Mouse (Mus musculus): Measurements from ENCODE around the gene 2010111I01Rik. TPM values are rescaled to one million over a fixed set of nuclear protein-coding genes. Genes with fewer than 3 reads are reported as not detected.

2010111I01Rik gene
- polyA plus RNA-seq, 1 experiment = 47.5 TPM

DNA sequence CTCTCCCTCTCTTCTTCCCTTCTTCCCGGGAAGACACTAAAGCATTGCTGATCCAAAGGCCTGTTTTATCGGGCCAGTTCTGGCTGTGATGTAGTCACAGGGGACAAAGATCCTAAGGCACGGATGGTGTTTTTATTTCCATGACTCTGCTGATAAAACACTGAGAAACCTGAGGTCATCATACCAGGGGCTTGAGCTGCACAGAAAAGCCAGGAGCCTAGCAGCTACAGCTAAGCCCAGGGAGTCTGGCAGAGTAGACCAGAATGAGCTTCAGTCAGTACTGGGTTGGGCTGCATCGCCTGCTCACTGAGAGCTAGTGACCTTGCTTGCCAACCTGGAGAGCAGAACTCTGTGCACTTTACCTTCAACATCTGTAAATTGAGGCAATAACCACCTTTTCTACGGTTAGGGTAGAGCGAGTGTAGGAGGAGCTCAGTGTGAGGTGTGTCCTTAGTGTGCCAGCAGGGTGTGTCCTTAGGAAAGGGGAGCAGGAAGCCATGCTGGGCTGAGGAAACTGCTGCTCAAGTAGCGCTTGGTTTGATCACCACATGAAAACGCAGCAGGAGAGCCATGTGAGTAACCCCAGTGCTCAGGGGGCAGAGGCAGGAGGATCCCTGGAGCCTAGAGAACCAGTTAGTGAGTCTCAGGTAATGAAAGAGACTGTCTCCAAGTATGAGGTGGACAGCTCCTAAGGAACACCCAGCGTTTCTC is 186.5 kb downstream of the 2010111I01Rik start:
- no peak for TF ChIP-seq CTCF (IDR thresholded peaks at IDR 0.05; ENCODE audit: control insufficient read depth, insufficient read depth, low read length)
- TF ChIP-seq POLR2A (IDR thresholded peaks at IDR 0.05; ENCODE audit: borderline replicate concordance, control insufficient read depth, low read depth, low read length) = no peak
- Histone ChIP-seq H3K27ac (ENCODE audit: control insufficient read depth, insufficient read depth, low read depth, low read length, poor library complexity) (no peak overlapping the region), H3K4me1 (ENCODE audit: control insufficient read depth, insufficient read depth, low read length) (no peaks in the 10 kb centered on the region), H3K4me3 (replicated peaks; ENCODE audit: control insufficient read depth, low read depth, low read length) (no peak overlapping the region)
- 75% methylated on average over 9 of the region's 9 CpGs for WGBS

DNA sequence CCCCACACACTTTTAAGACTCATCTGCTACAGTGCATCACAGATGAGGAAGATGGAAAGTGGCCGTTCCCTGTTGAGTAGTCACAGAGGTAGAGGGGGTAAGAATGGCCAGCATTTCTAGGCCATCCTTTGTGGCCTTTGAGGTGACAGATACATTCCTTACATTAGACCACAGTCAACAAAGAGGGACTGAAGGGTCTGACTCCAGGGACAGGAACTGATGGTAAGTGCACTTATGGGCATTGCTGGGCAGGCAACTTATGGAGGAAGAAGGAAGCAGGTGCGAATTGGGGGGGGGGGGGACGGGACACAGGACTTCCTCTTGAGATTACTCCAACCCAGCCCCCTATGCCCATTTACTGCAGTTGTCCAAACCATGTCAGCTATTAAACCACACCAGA is 187.8 kb downstream of the 2010111I01Rik start:
- no peak overlapping the region for H3K27ac ChIP-seq (ENCODE audit: control insufficient read depth, insufficient read depth, low read depth, low read length, poor library complexity)
- no peaks in the 10 kb centered on the region for H3K4me1 ChIP-seq (ENCODE audit: control insufficient read depth, insufficient read depth, low read length)
- no peak overlapping the region for H3K4me3 ChIP-seq (replicated peaks; ENCODE audit: control insufficient read depth, low read depth, low read length)
- 15% methylated on average over 3 of the region's 3 CpGs for WGBS
- TF ChIP-seq POLR2A (IDR thresholded peaks at IDR 0.05; ENCODE audit: borderline replicate concordance, control insufficient read depth, low read depth, low read length) = no peak
- TF ChIP-seq CTCF (IDR thresholded peaks at IDR 0.05; ENCODE audit: control insufficient read depth, insufficient read depth, low read length) = no peak

- H3K4me1 ChIP-seq (ENCODE audit: control insufficient read depth, insufficient read depth, low read length) = no peaks in the 10 kb centered on the region
- no peak overlapping the region for H3K27ac ChIP-seq (ENCODE audit: control insufficient read depth, insufficient read depth, low read depth, low read length, poor library complexity)
- 74% methylated on average over 2 of the region's 2 CpGs for WGBS
- no peak for TF ChIP-seq CTCF (IDR thresholded peaks at IDR 0.05; ENCODE audit: control insufficient read depth, insufficient read depth, low read length)
- TF ChIP-seq POLR2A (IDR thresholded peaks at IDR 0.05; ENCODE audit: borderline replicate concordance, control insufficient read depth, low read depth, low read length) = no peak
- H3K4me3 ChIP-seq (replicated peaks; ENCODE audit: control insufficient read depth, low read depth, low read length) = no peak overlapping the region
Measured at GRCm38 (mm10) chr13:63153397-63153796, 188.7 kb downstream of the 2010111I01Rik start.

DNA sequence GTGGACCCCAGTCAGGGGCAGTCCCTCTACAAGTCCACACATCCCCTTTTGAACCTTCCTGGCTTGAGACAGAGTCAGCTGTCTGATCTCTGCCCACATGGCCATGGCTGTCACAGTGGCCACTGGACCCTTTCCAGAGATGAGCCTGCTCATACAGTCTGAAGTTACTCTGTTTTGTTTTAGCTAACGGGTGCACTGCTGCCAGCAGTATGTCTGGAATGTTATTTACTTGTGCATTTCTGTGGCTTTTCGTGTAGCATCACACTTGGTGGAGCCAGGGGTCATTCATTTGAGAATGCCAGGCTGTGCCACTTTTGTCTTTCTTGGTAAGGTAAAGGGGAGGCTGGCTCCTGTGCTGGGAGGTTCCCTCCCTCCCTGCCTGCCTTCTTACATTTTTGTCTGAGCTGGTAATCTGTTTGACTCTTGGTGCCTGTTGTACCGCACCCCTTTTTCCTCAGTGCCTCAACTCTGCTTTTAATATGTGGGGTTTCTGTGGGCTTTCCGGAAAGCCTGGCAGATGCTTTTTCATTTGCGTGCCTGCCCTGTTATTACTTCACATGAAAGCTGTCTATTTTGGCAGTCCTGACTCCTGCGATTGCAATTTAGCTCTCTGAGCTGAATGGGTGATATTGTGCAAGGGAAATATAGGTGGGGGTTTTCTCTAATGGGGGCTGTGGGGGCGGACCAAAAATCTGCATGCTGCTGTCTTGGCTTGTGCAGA is 190.3 kb downstream of the 2010111I01Rik start:
- no peaks in the 10 kb centered on the region for H3K4me1 ChIP-seq (ENCODE audit: control insufficient read depth, insufficient read depth, low read length)
- H3K27ac ChIP-seq (ENCODE audit: control insufficient read depth, insufficient read depth, low read depth, low read length, poor library complexity) = no peak overlapping the region
- no peak overlapping the region for H3K4me3 ChIP-seq (replicated peaks; ENCODE audit: control insufficient read depth, low read depth, low read length)
- TF ChIP-seq CTCF (IDR thresholded peaks at IDR 0.05; ENCODE audit: control insufficient read depth, insufficient read depth, low read length) = no peak
- TF ChIP-seq POLR2A (IDR thresholded peaks at IDR 0.05; ENCODE audit: borderline replicate concordance, control insufficient read depth, low read depth, low read length) = no peak
- 78% methylated on average over 7 of the region's 7 CpGs for WGBS

GRCm38 (mm10) chr13:63156264-63156663 is 191.6 kb downstream of the 2010111I01Rik start:
- no peak for TF ChIP-seq CTCF (IDR thresholded peaks at IDR 0.05; ENCODE audit: control insufficient read depth, insufficient read depth, low read length)
- TF ChIP-seq POLR2A (IDR thresholded peaks at IDR 0.05; ENCODE audit: borderline replicate concordance, control insufficient read depth, low read depth, low read length) = no peak
- 84% methylated on average over 10 of the region's 10 CpGs for WGBS
- H3K27ac ChIP-seq (ENCODE audit: control insufficient read depth, insufficient read depth, low read depth, low read length, poor library complexity) = no peak overlapping the region
- no peak overlapping the region for H3K4me3 ChIP-seq (replicated peaks; ENCODE audit: control insufficient read depth, low read depth, low read length)
- H3K4me1 ChIP-seq (ENCODE audit: control insufficient read depth, insufficient read depth, low read length) = no peaks in the 10 kb centered on the region

DNA sequence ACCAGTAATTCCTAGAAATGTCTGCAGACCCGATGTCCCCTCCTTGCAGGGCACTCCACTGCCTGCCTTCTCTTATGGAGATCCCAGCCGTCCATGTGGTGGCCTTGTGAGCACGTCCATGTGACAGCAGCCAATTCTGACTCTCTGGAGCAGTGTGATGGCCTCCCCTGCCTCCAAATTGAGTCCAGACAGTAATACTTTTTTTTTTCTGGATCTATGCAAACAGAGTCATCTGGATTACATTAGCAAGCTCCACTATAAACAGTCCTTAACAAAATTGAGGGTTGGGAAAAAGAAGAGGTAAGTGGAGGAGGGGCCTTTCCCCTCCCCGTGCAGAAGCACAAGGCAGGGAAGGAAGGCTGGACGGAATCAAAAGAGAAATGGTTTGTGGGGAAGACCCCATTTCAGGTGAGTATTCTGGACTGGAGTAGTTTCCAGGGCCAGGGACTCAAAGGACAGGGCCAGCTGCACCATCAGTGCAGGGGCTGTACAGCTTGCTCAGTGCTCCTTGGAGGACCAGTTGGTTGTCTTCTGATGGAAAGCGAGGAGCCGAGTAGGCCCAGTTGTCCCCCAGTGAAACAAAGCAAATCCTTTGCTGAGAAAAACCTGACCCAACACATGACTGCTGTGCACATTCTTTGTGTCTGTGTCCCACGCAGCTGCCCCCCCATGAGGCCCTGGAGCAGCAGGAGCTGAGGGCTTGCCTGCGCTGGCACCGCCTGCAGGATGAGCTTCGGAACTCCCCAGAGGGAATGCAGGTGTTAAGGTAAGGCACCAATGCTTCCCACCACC is 205.8 kb downstream of the 2010111I01Rik start:
- no peaks in the 10 kb centered on the region for H3K4me1 ChIP-seq (ENCODE audit: control insufficient read depth, insufficient read depth, low read length)
- no peak overlapping the region for H3K4me3 ChIP-seq (replicated peaks; ENCODE audit: control insufficient read depth, low read depth, low read length)
- no peak for TF ChIP-seq POLR2A (IDR thresholded peaks at IDR 0.05; ENCODE audit: borderline replicate concordance, control insufficient read depth, low read depth, low read length)
- no peak for TF ChIP-seq CTCF (IDR thresholded peaks at IDR 0.05; ENCODE audit: control insufficient read depth, insufficient read depth, low read length)
- WGBS = 83% methylated on average over 11 of the region's 11 CpGs
- H3K27ac ChIP-seq (ENCODE audit: control insufficient read depth, insufficient read depth, low read depth, low read length, poor library complexity) = no peak overlapping the region

GRCm38 (mm10) chr13:63171347-63172096 is 206.8 kb downstream of the 2010111I01Rik start:
- no peak overlapping the region for H3K27ac ChIP-seq (ENCODE audit: control insufficient read depth, insufficient read depth, low read depth, low read length, poor library complexity)
- TF ChIP-seq CTCF (IDR thresholded peaks at IDR 0.05; ENCODE audit: control insufficient read depth, insufficient read depth, low read length) (no peak), POLR2A (IDR thresholded peaks at IDR 0.05; ENCODE audit: borderline replicate concordance, control insufficient read depth, low read depth, low read length) (no peak)
- no peaks in the 10 kb centered on the region for H3K4me1 ChIP-seq (ENCODE audit: control insufficient read depth, insufficient read depth, low read length)
- WGBS = 77% methylated on average over 13 of the region's 13 CpGs
- H3K4me3 ChIP-seq (replicated peaks; ENCODE audit: control insufficient read depth, low read depth, low read length) = no peak overlapping the region
